Mouse (Mus musculus): Measurements from ENCODE around the gene Bmp3. TPM values are rescaled to one million over a fixed set of nuclear protein-coding genes. Genes with fewer than 3 reads are reported as not detected.

The Bmp3 gene
- total RNA-seq, 2 experiments from 2014 or later = 10.0 to 10.3 TPM

- DNase-seq = peak; percentile 51
- intact Hi-C loops (cut with DNase I) = loop anchor here (10.0 kb wide), 2 partner anchors 134 to 254 kb away; partner anchors contain the start of gene Prkg2
These were observed 46.7 kb downstream of the Bmp3 start for GRCm38 (mm10) chr5:98900926-98901325.

- DNase-seq = peak; percentile 2
- intact Hi-C loops (cut with DNase I) = loop anchor here (10.0 kb wide), 2 partner anchors 132 to 252 kb away; partner anchors contain the start of gene Prkg2
These were observed 48.1 kb downstream of the Bmp3 start for GRCm38 (mm10) chr5:98902339-98902738.

- intact Hi-C loops (cut with DNase I) = no loop called here
- DNase-seq = no peak
These were observed 64.5 kb downstream of the Bmp3 start for GRCm38 (mm10) chr5:98918716-98919115.

- intact Hi-C loops (cut with DNase I) = no loop called here
- DNase-seq = no peak
These were observed 67.4 kb downstream of the Bmp3 start for GRCm38 (mm10) chr5:98921608-98922007.

DNA sequence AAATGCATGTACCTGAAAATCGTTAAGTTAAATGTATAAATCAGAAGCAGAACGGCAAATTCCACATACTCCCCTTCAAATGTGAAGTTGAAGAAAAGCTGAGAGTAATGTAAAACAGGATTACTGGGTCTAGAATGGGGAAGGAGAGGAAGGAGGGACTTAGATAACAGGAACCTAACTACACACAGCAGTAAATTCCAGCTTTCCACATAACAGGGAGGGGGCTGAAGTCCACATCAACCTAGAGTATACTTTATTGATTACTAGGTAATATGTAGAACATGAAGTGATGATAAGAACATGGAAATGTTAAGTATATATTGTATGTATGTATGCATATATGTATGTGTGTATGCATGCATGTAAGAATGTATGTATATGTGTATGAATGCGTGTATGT is 68.7 kb downstream of the Bmp3 start:
- intact Hi-C loops (cut with DNase I) = no loop called here
- DNase-seq = no peak

Other genes starting within 250 kb of the Bmp3 start
- gene Prkg2, start 182.9 kb downstream of the Bmp3 start, total RNA-seq (2021) = 1 to 10 TPM; 2.7 to 3.7 TPM

All from left cerebral cortex, postnatal 4 days (tissue).